Mouse (Mus musculus): ENCODE results near the gene Orc6. TPM values are rescaled to one million over a fixed set of nuclear protein-coding genes. Genes with fewer than 3 reads are reported as not detected.

Orc6 gene
- polyA plus RNA-seq, 1 experiment from 2014 or later: 68.3 TPM

DNA sequence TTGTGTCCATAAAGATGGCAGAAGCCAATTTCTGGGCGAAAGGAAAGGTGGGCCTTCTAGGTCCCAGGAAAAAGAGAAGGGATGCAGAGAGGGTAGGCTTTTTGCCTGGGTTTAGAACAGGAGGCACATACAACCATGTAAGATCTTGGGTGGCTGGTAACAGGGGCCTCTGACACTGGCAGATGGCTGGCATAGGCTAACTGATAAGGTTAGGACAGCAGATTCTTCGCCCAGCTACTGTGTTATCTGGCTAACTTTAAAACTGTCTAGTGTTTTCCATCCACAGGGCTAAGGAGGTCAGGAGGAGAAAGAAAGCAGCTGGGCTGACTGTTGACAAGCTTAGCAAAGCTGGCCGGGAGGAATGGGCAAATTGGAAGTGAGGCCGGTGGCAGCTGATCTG, 19.1 kb downstream of the Orc6 start:
- Histone ChIP-seq H3K36me3 (ENCODE audit: control insufficient read depth, insufficient read depth) (no peaks in the 10 kb centered on the region), H3K27me3 (ENCODE audit: control insufficient read depth, insufficient read depth, low read depth, low read length) (no peaks in the 10 kb centered on the region), H3K4me2 (ENCODE audit: low read depth, low read length) (peak overlapping the region; percentile 59), H3K4me3 (ENCODE audit: low read depth, low read length) (peak overlapping the region; percentile 35), H3K4me1 (ENCODE audit: control insufficient read depth, low read depth, low read length) (peaks cover 18% of the 10 kb centered on the region), H3K9ac (ENCODE audit: low read depth, low read length) (peak overlapping the region; percentile 54), H3K9me3 (replicated peaks; ENCODE audit: control insufficient read depth, low read length) (no peaks in the 10 kb centered on the region), H3K27ac (ENCODE audit: low read length) (peak overlapping the region; percentile 96)
- 25% methylated on average over 4 of the region's 4 CpGs for WGBS (ENCODE audit: insufficient replicate concordance)
- ATAC-seq (ENCODE audit: low read depth): peak; percentile 100

DNA sequence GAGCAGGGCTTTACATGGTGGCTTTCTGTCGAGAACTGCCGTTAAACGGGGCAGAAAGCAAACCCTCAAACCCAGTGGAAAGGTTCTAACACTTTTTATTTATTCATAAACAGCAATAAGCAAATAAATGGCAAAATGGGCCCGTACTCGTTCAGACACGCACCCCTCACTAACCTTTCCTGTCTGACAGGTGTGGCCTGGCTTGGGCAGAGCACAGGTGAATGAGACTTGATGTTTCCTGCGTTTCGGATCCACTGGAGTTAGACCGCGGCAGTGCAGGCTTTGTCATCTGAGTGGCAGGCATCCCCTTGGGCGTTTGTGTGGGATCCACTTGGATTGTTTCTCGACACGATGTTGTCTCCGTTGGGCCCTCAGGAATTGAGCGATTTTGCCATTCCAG, 22.5 kb downstream of the Orc6 start:
- Histone ChIP-seq H3K9ac (ENCODE audit: low read depth, low read length) (no peak overlapping the region), H3K4me2 (ENCODE audit: low read depth, low read length) (no peak overlapping the region), H3K27me3 (ENCODE audit: control insufficient read depth, insufficient read depth, low read depth, low read length) (no peaks in the 10 kb centered on the region), H3K36me3 (ENCODE audit: control insufficient read depth, insufficient read depth) (peaks cover 25% of the 10 kb centered on the region), H3K4me1 (ENCODE audit: control insufficient read depth, low read depth, low read length) (peaks cover 18% of the 10 kb centered on the region), H3K9me3 (replicated peaks; ENCODE audit: control insufficient read depth, low read length) (no peaks in the 10 kb centered on the region), H3K4me3 (ENCODE audit: low read depth, low read length) (no peak overlapping the region), H3K27ac (ENCODE audit: low read length) (no peak overlapping the region)
- 84% methylated on average over 15 of the region's 15 CpGs for WGBS (ENCODE audit: insufficient replicate concordance)
- ATAC-seq (ENCODE audit: low read depth): no peak

DNA sequence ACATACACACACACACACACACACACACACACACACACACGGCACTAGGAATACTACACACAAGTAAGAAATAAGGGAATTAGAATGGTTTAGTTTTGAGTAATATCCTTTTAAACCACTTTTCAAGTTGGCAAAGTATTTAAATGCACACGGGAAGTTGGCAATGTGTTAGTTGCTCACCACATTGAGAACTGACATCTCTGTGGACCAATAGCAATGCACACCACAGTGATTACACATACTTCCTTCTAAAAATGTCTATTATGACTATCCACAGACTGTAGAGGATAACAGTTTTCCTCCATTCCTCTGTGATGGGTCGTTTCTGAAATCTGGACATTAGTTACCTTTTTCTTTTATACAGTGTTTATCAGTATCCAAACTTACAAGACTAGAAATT, 23.7 kb downstream of the Orc6 start:
- H3K27ac ChIP-seq (ENCODE audit: low read length): no peak overlapping the region
- peaks cover 15% of the 10 kb centered on the region for H3K4me1 ChIP-seq (ENCODE audit: control insufficient read depth, low read depth, low read length)
- WGBS (ENCODE audit: insufficient replicate concordance): 69% methylated on average over 3 of the region's 3 CpGs
- H3K4me3 ChIP-seq (ENCODE audit: low read depth, low read length): no peak overlapping the region
- H3K4me2 ChIP-seq (ENCODE audit: low read depth, low read length): no peak overlapping the region
- no peaks in the 10 kb centered on the region for H3K9me3 ChIP-seq (replicated peaks; ENCODE audit: control insufficient read depth, low read length)
- H3K36me3 ChIP-seq (ENCODE audit: control insufficient read depth, insufficient read depth): peaks cover 33% of the 10 kb centered on the region
- H3K27me3 ChIP-seq (ENCODE audit: control insufficient read depth, insufficient read depth, low read depth, low read length): no peaks in the 10 kb centered on the region
- ATAC-seq (ENCODE audit: low read depth): no peak
- no peak overlapping the region for H3K9ac ChIP-seq (ENCODE audit: low read depth, low read length)

GRCm38 (mm10) chr8:85327036-85327435, 27.6 kb downstream of the Orc6 start:
- Histone ChIP-seq H3K4me1 (ENCODE audit: control insufficient read depth, low read depth, low read length) (no peaks in the 10 kb centered on the region), H3K9ac (ENCODE audit: low read depth, low read length) (no peak overlapping the region), H3K4me3 (ENCODE audit: low read depth, low read length) (no peak overlapping the region), H3K9me3 (replicated peaks; ENCODE audit: control insufficient read depth, low read length) (no peaks in the 10 kb centered on the region), H3K27ac (ENCODE audit: low read length) (no peak overlapping the region), H3K27me3 (ENCODE audit: control insufficient read depth, insufficient read depth, low read depth, low read length) (no peaks in the 10 kb centered on the region), H3K36me3 (ENCODE audit: control insufficient read depth, insufficient read depth) (peaks cover 38% of the 10 kb centered on the region), H3K4me2 (ENCODE audit: low read depth, low read length) (no peak overlapping the region)
- WGBS (ENCODE audit: insufficient replicate concordance): 77% methylated on average over 9 of the region's 9 CpGs
- ATAC-seq (ENCODE audit: low read depth): no peak

GRCm38 (mm10) chr8:85329506-85329905, 30.1 kb downstream of the Orc6 start:
- H3K27me3 ChIP-seq (ENCODE audit: control insufficient read depth, insufficient read depth, low read depth, low read length): no peaks in the 10 kb centered on the region
- WGBS (ENCODE audit: insufficient replicate concordance): 80% methylated on average over 1 of the region's 1 CpGs
- no peak overlapping the region for H3K4me3 ChIP-seq (ENCODE audit: low read depth, low read length)
- H3K4me2 ChIP-seq (ENCODE audit: low read depth, low read length): no peak overlapping the region
- ATAC-seq (ENCODE audit: low read depth): no peak
- peaks cover 37% of the 10 kb centered on the region for H3K36me3 ChIP-seq (ENCODE audit: control insufficient read depth, insufficient read depth)
- H3K27ac ChIP-seq (ENCODE audit: low read length): no peak overlapping the region
- no peak overlapping the region for H3K9ac ChIP-seq (ENCODE audit: low read depth, low read length)
- H3K4me1 ChIP-seq (ENCODE audit: control insufficient read depth, low read depth, low read length): no peaks in the 10 kb centered on the region
- H3K9me3 ChIP-seq (replicated peaks; ENCODE audit: control insufficient read depth, low read length): no peaks in the 10 kb centered on the region

- Histone ChIP-seq H3K4me2 (ENCODE audit: low read depth, low read length) (no peak overlapping the region), H3K9ac (ENCODE audit: low read depth, low read length) (no peak overlapping the region), H3K4me1 (ENCODE audit: control insufficient read depth, low read depth, low read length) (peaks cover 19% of the 10 kb centered on the region), H3K9me3 (replicated peaks; ENCODE audit: control insufficient read depth, low read length) (no peaks in the 10 kb centered on the region), H3K36me3 (ENCODE audit: control insufficient read depth, insufficient read depth) (peaks cover 14% of the 10 kb centered on the region), H3K4me3 (ENCODE audit: low read depth, low read length) (no peak overlapping the region), H3K27me3 (ENCODE audit: control insufficient read depth, insufficient read depth, low read depth, low read length) (no peaks in the 10 kb centered on the region), H3K27ac (ENCODE audit: low read length) (peak overlapping the region; percentile 52; the same call in 1 of the 2 replicates)
- peak; percentile 81 for ATAC-seq (ENCODE audit: low read depth)
These were observed 35.7 kb downstream of the Orc6 start for GRCm38 (mm10) chr8:85335105-85335504.

GRCm38 (mm10) chr8:85336211-85336933, 36.9 kb downstream of the Orc6 start:
- Histone ChIP-seq H3K9ac (ENCODE audit: low read depth, low read length) (no peak overlapping the region), H3K9me3 (replicated peaks; ENCODE audit: control insufficient read depth, low read length) (no peaks in the 10 kb centered on the region), H3K4me1 (ENCODE audit: control insufficient read depth, low read depth, low read length) (peaks cover 19% of the 10 kb centered on the region), H3K36me3 (ENCODE audit: control insufficient read depth, insufficient read depth) (peaks cover 16% of the 10 kb centered on the region), H3K4me2 (ENCODE audit: low read depth, low read length) (no peak overlapping the region), H3K27ac (ENCODE audit: low read length) (peak overlapping the region; percentile 29; the same call in 1 of the 2 replicates), H3K4me3 (ENCODE audit: low read depth, low read length) (no peak overlapping the region), H3K27me3 (ENCODE audit: control insufficient read depth, insufficient read depth, low read depth, low read length) (no peaks in the 10 kb centered on the region)
- 68% methylated on average over 6 of the region's 6 CpGs for WGBS (ENCODE audit: insufficient replicate concordance)
- ATAC-seq (ENCODE audit: low read depth): no peak

DNA sequence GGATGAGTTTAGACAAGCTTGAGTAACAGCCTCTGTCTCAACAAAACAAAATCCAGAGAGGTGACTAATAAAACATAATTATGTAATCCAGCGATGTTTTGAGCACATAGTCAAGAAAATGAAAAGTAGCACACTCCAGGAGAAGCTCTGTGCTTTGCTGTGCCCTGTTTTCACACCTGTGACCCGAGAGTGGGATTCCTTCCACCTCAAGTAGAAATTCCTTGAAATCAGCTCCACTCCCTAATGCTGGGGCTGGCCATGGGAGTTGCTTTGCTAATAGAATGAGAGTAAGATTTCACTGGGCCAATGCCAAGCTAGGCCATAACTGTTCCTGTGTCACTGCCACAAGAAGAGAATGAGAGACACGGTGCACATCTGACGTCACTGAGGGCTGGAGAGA, 38.2 kb downstream of the Orc6 start:
- no peak overlapping the region for H3K4me3 ChIP-seq (ENCODE audit: low read depth, low read length)
- ATAC-seq (ENCODE audit: low read depth): no peak
- no peak overlapping the region for H3K27ac ChIP-seq (ENCODE audit: low read length)
- H3K27me3 ChIP-seq (ENCODE audit: control insufficient read depth, insufficient read depth, low read depth, low read length): no peaks in the 10 kb centered on the region
- H3K4me1 ChIP-seq (ENCODE audit: control insufficient read depth, low read depth, low read length): peaks cover 19% of the 10 kb centered on the region
- whole genome bisulfite sequencing (ENCODE audit: insufficient replicate concordance): 75% methylated on average over 4 of the region's 4 CpGs
- H3K4me2 ChIP-seq (ENCODE audit: low read depth, low read length): no peak overlapping the region
- peaks cover 19% of the 10 kb centered on the region for H3K36me3 ChIP-seq (ENCODE audit: control insufficient read depth, insufficient read depth)
- H3K9me3 ChIP-seq (replicated peaks; ENCODE audit: control insufficient read depth, low read length): no peaks in the 10 kb centered on the region
- H3K9ac ChIP-seq (ENCODE audit: low read depth, low read length): no peak overlapping the region

GRCm38 (mm10) chr8:85339871-85340573, 40.6 kb downstream of the Orc6 start:
- H3K27ac ChIP-seq (ENCODE audit: low read length): no peak overlapping the region
- H3K4me2 ChIP-seq (ENCODE audit: low read depth, low read length): no peak overlapping the region
- no peak overlapping the region for H3K9ac ChIP-seq (ENCODE audit: low read depth, low read length)
- peaks cover 15% of the 10 kb centered on the region for H3K4me1 ChIP-seq (ENCODE audit: control insufficient read depth, low read depth, low read length)
- no peak for ATAC-seq (ENCODE audit: low read depth)
- no peak overlapping the region for H3K4me3 ChIP-seq (ENCODE audit: low read depth, low read length)
- H3K27me3 ChIP-seq (ENCODE audit: control insufficient read depth, insufficient read depth, low read depth, low read length): no peaks in the 10 kb centered on the region
- 86% methylated on average over 5 of the region's 5 CpGs for WGBS (ENCODE audit: insufficient replicate concordance)
- H3K9me3 ChIP-seq (replicated peaks; ENCODE audit: control insufficient read depth, low read length): no peaks in the 10 kb centered on the region
- peaks cover 22% of the 10 kb centered on the region for H3K36me3 ChIP-seq (ENCODE audit: control insufficient read depth, insufficient read depth)
